Mouse (Mus musculus) neural tube, embryonic 10.5 days (tissue): Measurements from ENCODE around the gene Fth1.
"Not testable (repeated sequence)": the region's sequence is repeated elsewhere in the genome, so short reads cannot be mapped to it uniquely, and the experiment has no call there.

Experiments used
- DNase-seq: peaks from one replicate; pipeline ENCODE4 v3.0.0-alpha.2; 2017; ENCODE audit warnings: low spot score; ENCODE audit errors: extremely low spot score

The Fth1 gene

GRCm38 (mm10) chr19:9960769-9961168 lies 19.6 kb upstream of the Fth1 start:
- no peak for DNase-seq

GRCm38 (mm10) chr19:9964205-9964916 lies 16.0 kb upstream of the Fth1 start:
- no peak for DNase-seq

- no peak for DNase-seq
Measured at GRCm38 (mm10) chr19:9966096-9966867, 14.1 kb upstream of the Fth1 start.

- no peak for DNase-seq
Measured at GRCm38 (mm10) chr19:9968081-9968787, 12.2 kb upstream of the Fth1 start.

GRCm38 (mm10) chr19:9974853-9975252 lies 5.5 kb upstream of the Fth1 start:
- DNase-seq: not testable (repeated sequence)

- no peak for DNase-seq
Measured at GRCm38 (mm10) chr19:9977085-9977484, 3.3 kb upstream of the Fth1 start.

GRCm38 (mm10) chr19:9978431-9978951 lies 1.9 kb upstream of the Fth1 start:
- no peak for DNase-seq

- no peak for DNase-seq
Measured at GRCm38 (mm10) chr19:9979156-9979555, 1.2 kb upstream of the Fth1 start.

GRCm38 (mm10) chr19:9981621-9982020 lies 1.2 kb downstream of the Fth1 start:
- DNase-seq: peak; percentile 23

- DNase-seq: peak; percentile 97
Measured at GRCm38 (mm10) chr19:9982151-9982851, 1.9 kb downstream of the Fth1 start.

- no peak for DNase-seq
Measured at GRCm38 (mm10) chr19:9982852-9983542, 2.6 kb downstream of the Fth1 start.

- no peak for DNase-seq
Measured at GRCm38 (mm10) chr19:9984111-9985055, 4.0 kb downstream of the Fth1 start.

GRCm38 (mm10) chr19:9985190-9985899 lies 4.9 kb downstream of the Fth1 start:
- no peak for DNase-seq

GRCm38 (mm10) chr19:9985900-9986421 lies 5.6 kb downstream of the Fth1 start:
- DNase-seq: no peak

- no peak for DNase-seq
Measured at GRCm38 (mm10) chr19:9987192-9987591, 6.8 kb downstream of the Fth1 start.

GRCm38 (mm10) chr19:9987593-9987992 lies 7.2 kb downstream of the Fth1 start:
- no peak for DNase-seq

- no peak for DNase-seq
Measured at GRCm38 (mm10) chr19:9989171-9989883, 8.9 kb downstream of the Fth1 start.

- no peak for DNase-seq
Measured at GRCm38 (mm10) chr19:9989884-9990256, 9.5 kb downstream of the Fth1 start.
